Comparison of ENCODE assay signal across 14 mouse cellular contexts in the genomic region with DNA sequence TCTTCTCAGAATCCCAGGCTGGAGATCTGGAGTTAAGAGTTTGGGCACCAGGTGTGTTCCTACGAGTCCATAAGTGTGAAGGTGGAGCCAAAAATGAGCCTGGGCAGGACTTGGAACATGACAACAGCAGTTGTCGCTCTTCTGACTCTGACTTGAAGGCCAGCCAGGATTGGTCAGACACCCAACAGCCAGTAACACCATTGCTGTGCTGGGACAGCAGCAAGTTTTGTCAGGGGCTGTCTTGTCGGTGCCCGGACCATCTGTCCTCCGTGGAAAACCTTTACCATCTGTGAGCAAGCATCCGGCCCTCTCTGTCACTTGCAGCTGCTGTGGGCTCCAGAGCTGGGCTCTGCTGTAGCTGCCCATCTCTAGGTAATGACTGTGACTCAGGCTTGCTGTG. TPM values are rescaled to one million over a fixed set of nuclear protein-coding genes. Genes with fewer than 3 reads are reported as not detected.
A peak's percentile ranks its signal among the peaks of the same experiment; 100 is the strongest.
DNase-seq lines count a peak whose midpoint lies in the region.
"Had no signal": no experiment of that assay in that cellular context is flagged by ENCODE, and none has a peak within 500 bp of the region (broad histone marks: within the 10 kb centered on the region; RNA-seq: fewer than 3 reads in every experiment).

No protein-coding gene starts in this region.

- DNase-seq in cerebellum, adult 9-11 months = peak; percentile 24
- no peak for DNase-seq in cerebellum, adult 11-12 months
- DNase-seq in gastrocnemius, postnatal 14 days = peak; percentile 18
- DNase-seq in gastrocnemius, adult 18-20 months (ENCODE audit: low spot score) = no peak
- DNase-seq in layer of hippocampus, adult 9-11 months = peak; percentile 35
- no peak for DNase-seq in layer of hippocampus, adult 9-10 months (ENCODE audit: low spot score)
- peak; percentile 16 for DNase-seq in retina, embryonic 14.5 days (ENCODE audit: low spot score)
- DNase-seq: embryo, embryonic 11 days; heart, postnatal 4 days; liver, postnatal 0 days; spleen, adult 18-20 months; thymus, postnatal 14 days had no signal

- intact Hi-C loops in gastrocnemius, postnatal 14 days (cut with DNase I; ENCODE audit: low total_unique reads) = no loop called here

RNA-seq across cellular contexts. Expression of a gene that starts 23.7 kb away (rescaled TPM):
- total RNA-seq in gastrocnemius, postnatal 14 days (2021) = 10 to 100 TPM; 36.6 to 44.5 TPM
- total RNA-seq in gastrocnemius, adult 18-20 months (2021) = 10 to 100 TPM; 55.0 to 93.3 TPM
- total RNA-seq: granulocyte monocyte progenitor cell, adult 5-6 weeks had no signal

RNA-seq across cellular contexts. Expression of a gene that starts 27.4 kb away (rescaled TPM):
- total RNA-seq in gastrocnemius, postnatal 14 days (2021) = under 1 TPM; 0.06 to 0.18 TPM
- under 1 TPM; 0.27 to 0.64 TPM for total RNA-seq in gastrocnemius, adult 18-20 months (2021)
- total RNA-seq: granulocyte monocyte progenitor cell, adult 5-6 weeks; layer of hippocampus, postnatal 25 days had no signal

RNA-seq across cellular contexts. Expression of a gene that starts 53.2 kb away (rescaled TPM):
- 1 to 10 TPM; 1.4 to 1.5 TPM for total RNA-seq in gastrocnemius, postnatal 14 days (2021)
- total RNA-seq in gastrocnemius, adult 18-20 months (2021) = 1 to 10 TPM; 2.4 to 3.8 TPM

Comparison
In these comparisons a context has a peak if more than half of its experiments do, and no peak if none do; other contexts are left out.
1. DNase-seq: peak in cerebellum, adult 9-11 months (single experiment), gastrocnemius, postnatal 14 days (single experiment), layer of hippocampus, adult 9-11 months (single experiment) and retina, embryonic 14.5 days (single experiment); none in cerebellum, adult 11-12 months (single experiment), gastrocnemius, adult 18-20 months (single experiment) and layer of hippocampus, adult 9-10 months (single experiment).